Mouse (Mus musculus): ENCODE measurements around the gene Pde8a.

DNA sequence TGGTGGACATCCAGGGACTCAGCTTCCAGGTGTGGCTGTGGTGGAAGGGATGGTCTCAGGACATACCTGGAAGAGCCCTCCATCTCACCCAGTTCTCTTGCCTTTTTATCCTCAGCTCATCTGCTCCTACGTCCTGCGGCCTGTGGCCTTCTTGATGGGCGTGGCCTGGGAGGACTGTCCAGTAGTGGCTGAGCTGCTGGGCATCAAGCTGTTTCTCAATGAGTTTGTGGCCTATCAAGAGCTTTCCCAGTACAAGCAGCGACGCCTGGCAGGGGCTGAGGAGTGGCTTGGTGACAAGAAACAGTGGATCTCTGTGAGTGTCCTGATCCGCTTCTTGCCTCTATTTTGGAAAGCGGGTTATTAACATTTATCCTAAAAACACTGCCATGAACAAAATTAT lies 49.0 kb upstream of the Pde8a start:
- TF ChIP-seq CTCF (conservative IDR thresholded peaks at IDR 0.05; ENCODE audit: insufficient read depth, insufficient read length, low read depth, low read length) (no peak), POLR2A (IDR thresholded peaks at IDR 0.05; ENCODE audit: low read depth, low read length) (no peak)

All from kidney, adult 2 months (tissue).